Mouse (Mus musculus) limb, embryonic 12.5 days (tissue): ENCODE data around the gene Cdyl. TPM values are rescaled to one million over a fixed set of nuclear protein-coding genes. Genes with fewer than 3 reads are reported as not detected.

ENCODE experiments used
- ATAC-seq: fragments of 200-750 bp; cut with Nextera tagmentation; 2 replicates; pipeline ENCODE4 v1.8.0; 2017; ENCODE audit warnings: low read depth, moderate TSS enrichment; ENCODE audit not compliant: insufficient number of reproducible peaks, insufficient read depth, low FRiP score, low TSS enrichment
- H3K27ac ChIP-seq: fragments of 300-500 bp; sonication (generic); 2 replicates; pipeline ENCODE4 v1.5.1; 2016; ENCODE audit warnings: mild to moderate bottlenecking, moderate library complexity
- H3K27me3 ChIP-seq: fragments of 300-500 bp; sonication (generic); 2 replicates; pipeline ENCODE4 v1.6.1; 2016; ENCODE audit warnings: mild to moderate bottlenecking, moderate library complexity
- H3K36me3 ChIP-seq: fragments of 300-500 bp; sonication (generic); 2 replicates; pipeline ENCODE4 v1.6.1; 2016; ENCODE audit warnings: mild to moderate bottlenecking, moderate library complexity
- H3K4me1 ChIP-seq: fragments of 300-500 bp; sonication (generic); replicated peaks from 2 replicates; pipeline ENCODE4 v1.6.1; 2016
- H3K4me2 ChIP-seq: fragments of 300-500 bp; sonication (generic); 2 replicates; pipeline ENCODE4 v1.6.1; 2016; ENCODE audit warnings: mild to moderate bottlenecking, moderate library complexity
- H3K4me3 ChIP-seq: fragments of 300-500 bp; sonication (generic); replicated peaks from 2 replicates; pipeline ENCODE4 v1.5.1; 2016; ENCODE audit warnings: mild to moderate bottlenecking
- H3K9ac ChIP-seq: fragments of 300-500 bp; sonication (generic); replicated peaks from 2 replicates; pipeline ENCODE4 v1.6.1; 2016; ENCODE audit warnings: mild to moderate bottlenecking, moderate library complexity
- H3K9me3 ChIP-seq: fragments of 300-500 bp; sonication (generic); 2 replicates; pipeline ENCODE4 v1.6.1; 2016; ENCODE audit warnings: mild to moderate bottlenecking, moderate library complexity
- WGBS: fragments of 180-500 bp; shearing (Covaris S2); methylation state at CpG from one replicate; pipeline ENCODE4 v1.1.7; 2016; 5-methylcytosine and 5-hydroxymethylcytosine counted together
- polyA plus RNA-seq: library from polyadenylated mRNA; unstranded; fragments of >200 nt; fragmentation: Nextera tagmentation; extraction: Ambion mirVana; gene quantifications from 2 replicates; pipeline ENCODE4 v1.2.1, GENCODE M21; 2016

Gene Cdyl
- polyA plus RNA-seq, 1 experiment from 2014 or later, result 20.7 TPM

DNA sequence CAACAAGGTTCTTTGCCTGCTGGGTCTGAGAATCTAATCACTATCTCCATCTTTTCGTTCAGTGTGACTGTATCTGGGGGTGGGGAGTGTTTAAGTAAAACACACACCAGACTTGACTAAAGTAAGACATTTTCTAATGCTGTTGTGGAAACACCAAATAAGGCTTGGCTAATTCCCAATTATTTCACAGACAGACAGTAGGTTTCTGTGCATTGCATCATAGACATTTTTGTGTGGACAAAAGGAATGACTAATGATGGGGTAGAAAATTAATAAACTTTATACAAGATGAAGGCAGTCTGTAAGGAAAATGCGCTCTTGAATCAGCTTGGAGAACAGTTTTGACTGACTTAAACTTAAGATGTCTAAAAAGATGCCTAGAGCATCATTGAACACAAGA is 100.7 kb downstream of the Cdyl start:
- ATAC-seq, result no peak
- no peak overlapping the region for H3K4me2 ChIP-seq
- no peaks in the 10 kb centered on the region for H3K9me3 ChIP-seq
- H3K36me3 ChIP-seq, result no peaks in the 10 kb centered on the region
- H3K4me3 ChIP-seq, result no peak overlapping the region
- H3K27me3 ChIP-seq, result no peaks in the 10 kb centered on the region
- H3K27ac ChIP-seq, result no peak overlapping the region
- 91% methylated on average over 2 of the region's 2 CpGs for WGBS
- H3K4me1 ChIP-seq, result peaks cover 7% of the 10 kb centered on the region
- no peak overlapping the region for H3K9ac ChIP-seq

- Histone ChIP-seq H3K27ac (no peak overlapping the region), H3K9me3 (no peaks in the 10 kb centered on the region), H3K4me1 (peaks cover 2% of the 10 kb centered on the region), H3K27me3 (no peaks in the 10 kb centered on the region), H3K9ac (no peak overlapping the region), H3K4me2 (no peak overlapping the region), H3K4me3 (no peak overlapping the region), H3K36me3 (no peaks in the 10 kb centered on the region)
- WGBS, result 76% methylated on average over 3 of the region's 3 CpGs
- ATAC-seq, result no peak
Measured at GRCm38 (mm10) chr13:35764559-35764958, 104.9 kb downstream of the Cdyl start.

DNA sequence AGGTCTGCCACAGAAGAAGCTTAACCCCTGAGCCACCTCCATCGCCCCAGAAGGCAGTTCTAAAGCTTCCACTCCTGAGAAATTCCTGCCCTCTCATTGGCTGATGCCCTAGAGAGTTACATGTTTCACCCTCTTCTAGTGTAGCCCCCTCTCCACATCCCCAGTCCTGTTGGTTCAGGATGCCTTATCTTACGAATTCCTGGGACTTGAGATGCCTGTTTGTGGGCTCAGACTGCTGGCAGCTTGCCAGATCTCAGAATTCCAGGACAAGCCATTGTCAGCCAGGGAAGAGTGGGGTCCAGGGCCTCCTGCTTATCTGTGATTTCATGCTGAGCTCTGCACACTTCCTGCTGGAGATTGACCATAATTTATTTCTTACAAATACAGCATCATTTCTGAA is 106.2 kb downstream of the Cdyl start:
- no peak overlapping the region for H3K4me2 ChIP-seq
- no peak overlapping the region for H3K4me3 ChIP-seq
- no peak for ATAC-seq
- H3K27ac ChIP-seq, result no peak overlapping the region
- peaks cover 13% of the 10 kb centered on the region for H3K4me1 ChIP-seq
- no peaks in the 10 kb centered on the region for H3K9me3 ChIP-seq
- 30% methylated on average over 2 of the region's 2 CpGs for WGBS
- no peaks in the 10 kb centered on the region for H3K36me3 ChIP-seq
- H3K9ac ChIP-seq, result no peak overlapping the region
- no peaks in the 10 kb centered on the region for H3K27me3 ChIP-seq

DNA sequence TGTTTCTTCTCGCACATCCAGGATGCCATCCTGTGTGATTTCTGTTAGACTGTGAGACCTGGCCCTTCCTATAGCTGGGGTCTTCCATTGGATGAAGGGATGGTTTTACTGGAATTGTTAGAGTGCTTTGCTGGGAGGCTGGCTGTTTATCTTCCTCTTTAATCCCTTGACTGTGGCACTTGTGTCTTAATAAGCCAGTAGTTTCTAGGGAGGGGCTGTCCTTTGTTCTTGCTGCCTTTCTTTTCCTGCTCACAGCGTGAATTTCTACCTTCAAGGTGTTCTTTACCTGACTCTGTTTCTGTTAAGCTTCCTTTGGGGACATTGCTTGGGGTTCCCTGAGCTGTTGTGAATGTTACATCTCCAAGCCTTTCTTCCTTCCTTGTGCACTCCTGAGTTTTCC is 110.0 kb downstream of the Cdyl start:
- 65% methylated on average over 2 of the region's 2 CpGs for WGBS
- no peaks in the 10 kb centered on the region for H3K9me3 ChIP-seq

GRCm38 (mm10) chr13:35770421-35770820 is 110.8 kb downstream of the Cdyl start:
- no peaks in the 10 kb centered on the region for H3K9me3 ChIP-seq
- H3K36me3 ChIP-seq, result no peaks in the 10 kb centered on the region
- peaks cover 25% of the 10 kb centered on the region for H3K4me1 ChIP-seq
- no peak overlapping the region for H3K9ac ChIP-seq
- WGBS, result 84% methylated on average over 9 of the region's 9 CpGs
- H3K27me3 ChIP-seq, result no peaks in the 10 kb centered on the region
- H3K4me3 ChIP-seq, result no peak overlapping the region
- no peak overlapping the region for H3K27ac ChIP-seq
- H3K4me2 ChIP-seq, result no peak overlapping the region
- no peak for ATAC-seq

More for the DNA sequence above, 110.0 kb downstream of the Cdyl start:
- peaks cover 25% of the 10 kb centered on the region for H3K4me1 ChIP-seq
- H3K4me2 ChIP-seq, result no peak overlapping the region
- H3K27ac ChIP-seq, result no peak overlapping the region
- no peak overlapping the region for H3K9ac ChIP-seq
- no peak overlapping the region for H3K4me3 ChIP-seq
- H3K36me3 ChIP-seq, result no peaks in the 10 kb centered on the region
- no peaks in the 10 kb centered on the region for H3K27me3 ChIP-seq
- no peak for ATAC-seq

DNA sequence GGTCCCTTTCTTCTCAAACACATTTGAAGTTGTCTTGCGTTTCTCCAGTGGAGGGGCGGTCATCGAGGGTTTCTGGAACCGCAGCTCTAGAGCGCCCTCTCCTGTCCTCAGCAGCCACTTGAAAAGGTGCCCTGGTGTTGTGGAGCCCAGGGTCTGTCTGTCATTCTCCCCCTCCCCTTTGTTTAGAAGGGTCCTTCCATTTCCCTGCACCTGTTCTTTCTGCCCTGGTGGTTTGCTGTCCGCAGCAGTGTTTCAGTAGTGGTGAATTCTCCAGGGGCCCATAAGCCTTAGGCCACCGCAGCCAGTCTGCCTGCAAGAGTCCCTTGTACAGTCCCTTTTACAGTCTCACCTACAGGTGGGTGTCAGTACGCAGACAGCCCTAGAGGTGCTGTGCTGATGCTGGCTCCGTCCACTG is 112.3 kb downstream of the Cdyl start:
- Histone ChIP-seq H3K9me3 (no peaks in the 10 kb centered on the region), H3K4me2 (no peak overlapping the region), H3K27me3 (no peaks in the 10 kb centered on the region), H3K36me3 (no peaks in the 10 kb centered on the region), H3K27ac (no peak overlapping the region), H3K4me1 (peaks cover 25% of the 10 kb centered on the region), H3K9ac (no peak overlapping the region), H3K4me3 (no peak overlapping the region)
- peak; percentile 63; the same call in 1 of the 2 replicates for ATAC-seq
- 62% methylated on average over 9 of the region's 9 CpGs for WGBS

- H3K9ac ChIP-seq, result no peak overlapping the region
- H3K4me1 ChIP-seq, result peaks cover 32% of the 10 kb centered on the region
- WGBS, result 58% methylated on average over 7 of the region's 7 CpGs
- no peak overlapping the region for H3K27ac ChIP-seq
- ATAC-seq, result no peak
- no peak overlapping the region for H3K4me2 ChIP-seq
- no peaks in the 10 kb centered on the region for H3K9me3 ChIP-seq
- H3K27me3 ChIP-seq, result no peaks in the 10 kb centered on the region
- no peaks in the 10 kb centered on the region for H3K36me3 ChIP-seq
- H3K4me3 ChIP-seq, result no peak overlapping the region
Measured at GRCm38 (mm10) chr13:35773763-35774162, 114.1 kb downstream of the Cdyl start.

DNA sequence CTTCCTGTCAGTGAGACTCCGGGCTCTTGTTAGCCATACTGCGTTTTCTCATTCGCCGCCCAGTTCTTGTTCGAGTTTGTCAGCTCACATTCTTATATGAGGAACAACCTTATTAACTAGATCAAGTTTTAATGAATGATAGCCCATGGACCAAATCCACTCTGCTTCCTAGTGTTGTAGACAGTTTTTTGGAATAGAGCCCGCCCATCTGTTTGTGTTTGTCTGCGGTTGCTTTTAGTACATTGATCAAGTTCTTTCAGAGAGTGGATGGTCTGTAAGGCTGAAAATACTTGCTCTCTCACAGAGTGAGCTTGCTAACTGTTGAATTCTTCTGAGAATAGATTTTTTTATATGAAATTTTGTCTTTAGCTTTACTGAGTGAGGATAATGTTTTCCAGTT is 116.5 kb downstream of the Cdyl start:
- H3K4me2 ChIP-seq, result no peak overlapping the region
- 96% methylated on average over 7 of the region's 7 CpGs for WGBS
- no peak overlapping the region for H3K27ac ChIP-seq
- H3K27me3 ChIP-seq, result no peaks in the 10 kb centered on the region
- H3K4me3 ChIP-seq, result no peak overlapping the region
- no peaks in the 10 kb centered on the region for H3K36me3 ChIP-seq
- H3K9me3 ChIP-seq, result no peaks in the 10 kb centered on the region
- H3K4me1 ChIP-seq, result peaks cover 30% of the 10 kb centered on the region
- ATAC-seq, result no peak
- H3K9ac ChIP-seq, result no peak overlapping the region

DNA sequence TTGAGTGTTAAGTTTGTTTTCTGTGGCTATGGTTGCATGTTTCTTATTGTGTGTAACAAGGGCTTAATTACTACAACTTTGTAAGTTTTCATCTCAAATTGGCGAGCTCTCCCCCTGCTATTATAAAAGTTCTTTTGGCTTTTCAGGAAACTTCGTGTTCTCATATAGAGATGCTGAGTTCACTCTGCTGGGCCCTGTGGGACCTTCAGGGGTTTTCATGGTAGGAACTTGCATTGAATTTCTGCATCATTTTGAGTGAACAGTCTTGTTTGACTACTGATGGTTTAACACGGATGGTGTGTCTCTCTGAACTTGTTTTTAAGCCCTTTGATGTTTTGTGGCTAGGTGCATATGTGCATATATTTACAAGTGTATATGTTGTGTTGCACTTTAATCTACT is 121.1 kb downstream of the Cdyl start:
- Histone ChIP-seq H3K27ac (no peak overlapping the region), H3K4me2 (no peak overlapping the region), H3K36me3 (no peaks in the 10 kb centered on the region), H3K27me3 (no peaks in the 10 kb centered on the region), H3K9me3 (no peaks in the 10 kb centered on the region), H3K9ac (no peak overlapping the region), H3K4me3 (no peak overlapping the region), H3K4me1 (peaks cover 26% of the 10 kb centered on the region)
- ATAC-seq, result no peak
- 67% methylated on average over 3 of the region's 3 CpGs for WGBS

DNA sequence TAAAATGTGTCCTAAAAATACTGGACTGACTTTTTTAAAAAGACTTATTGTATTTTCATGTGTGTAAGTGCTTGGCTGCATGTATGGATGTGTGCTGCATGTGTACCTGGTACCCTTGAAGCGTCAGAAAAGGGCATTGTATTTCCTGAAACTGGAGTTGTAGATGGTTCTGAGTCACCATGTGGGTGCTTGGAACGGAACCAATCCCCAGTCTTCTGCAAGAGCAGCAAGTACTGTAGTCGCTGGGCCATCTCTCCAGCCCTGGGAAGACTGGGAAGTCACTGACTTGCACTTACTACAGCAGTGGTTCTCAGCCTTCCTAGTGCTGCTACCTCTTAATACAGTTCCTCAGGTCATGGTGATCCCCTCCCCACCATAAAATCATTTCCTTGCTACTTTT is 122.1 kb downstream of the Cdyl start:
- WGBS, result 77% methylated on average over 3 of the region's 3 CpGs
- Histone ChIP-seq H3K4me2 (no peak overlapping the region), H3K36me3 (no peaks in the 10 kb centered on the region), H3K9me3 (no peaks in the 10 kb centered on the region), H3K9ac (no peak overlapping the region), H3K27ac (no peak overlapping the region), H3K4me3 (no peak overlapping the region), H3K4me1 (peaks cover 34% of the 10 kb centered on the region), H3K27me3 (no peaks in the 10 kb centered on the region)
- ATAC-seq, result no peak

DNA sequence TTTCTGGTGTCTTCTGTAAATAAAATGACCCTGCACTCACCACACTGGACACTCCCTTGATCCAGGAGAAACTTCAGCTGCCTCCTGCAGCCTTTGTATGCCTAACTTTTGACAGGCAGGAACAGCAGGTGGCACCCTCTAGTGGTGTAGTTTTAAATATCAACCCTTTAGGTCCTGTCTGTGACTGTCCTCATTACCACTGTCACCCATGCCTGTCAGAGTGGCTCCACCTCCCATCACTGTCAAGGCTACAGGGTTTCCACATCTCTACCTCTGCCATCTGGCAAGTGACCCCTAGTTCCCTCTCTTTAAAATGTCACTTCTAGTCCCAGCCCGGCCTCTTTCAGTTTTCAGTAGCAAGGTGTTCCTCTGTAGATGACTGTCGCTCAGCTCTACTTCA is 123.3 kb downstream of the Cdyl start:
- WGBS, result 82% methylated on average over 2 of the region's 2 CpGs
- no peak overlapping the region for H3K9ac ChIP-seq
- peaks cover 28% of the 10 kb centered on the region for H3K4me1 ChIP-seq
- H3K9me3 ChIP-seq, result no peaks in the 10 kb centered on the region
- H3K27me3 ChIP-seq, result no peaks in the 10 kb centered on the region
- ATAC-seq, result no peak
- H3K27ac ChIP-seq, result no peak overlapping the region
- no peak overlapping the region for H3K4me2 ChIP-seq
- no peaks in the 10 kb centered on the region for H3K36me3 ChIP-seq
- no peak overlapping the region for H3K4me3 ChIP-seq

GRCm38 (mm10) chr13:35783576-35783975 is 123.9 kb downstream of the Cdyl start:
- H3K9me3 ChIP-seq, result no peaks in the 10 kb centered on the region
- no peak overlapping the region for H3K4me3 ChIP-seq
- no peaks in the 10 kb centered on the region for H3K27me3 ChIP-seq
- H3K27ac ChIP-seq, result no peak overlapping the region
- 86% methylated on average over 6 of the region's 6 CpGs for WGBS
- H3K4me1 ChIP-seq, result peaks cover 27% of the 10 kb centered on the region
- no peak overlapping the region for H3K9ac ChIP-seq
- no peaks in the 10 kb centered on the region for H3K36me3 ChIP-seq
- H3K4me2 ChIP-seq, result no peak overlapping the region
- ATAC-seq, result no peak
